Mouse (Mus musculus) MEL (cell line): Measurements from ENCODE around the gene Sap30l. TPM values are rescaled to one million over a fixed set of nuclear protein-coding genes. Genes with fewer than 3 reads are reported as not detected.
A peak's percentile ranks its signal among the peaks of the same experiment; 100 is the strongest.
"Not testable (repeated sequence)": the region's sequence is repeated elsewhere in the genome, so short reads cannot be mapped to it uniquely, and the experiment has no call there.

Experiments
- DNase-seq: peaks from one replicate; pipeline ENCODE4 v3.0.0; 2011; ENCODE audit warnings: low read depth, low spot score
- H3K27ac ChIP-seq: 2 replicates; pipeline ENCODE4 v1.5.1; 2012; ENCODE audit warnings: low read depth, mild to moderate bottlenecking, control low read depth, low read length, moderate library complexity; ENCODE audit not compliant: control insufficient read depth
- H3K27me3 ChIP-seq, 2 experiments: fragments of 150-350 bp in 1 of 2; sonication (generic) in 1 of 2; 2 replicates each; pipeline ENCODE4 v1.6.1; 2012; ENCODE audit warnings: low read length in 2 of 2, mild to moderate bottlenecking in 2 of 2, improper control_type of control experiment in 1 of 2, moderate library complexity in 1 of 2; ENCODE audit not compliant: insufficient read depth in 2 of 2, control insufficient read depth in 1 of 2
- H3K36me3 ChIP-seq, 2 experiments: 2 replicates each; pipeline ENCODE4 v1.6.1; 2012 to 2014; ENCODE audit warnings: low read length in 2 of 2, improper control_type of control experiment in 1 of 2, inconsistent platforms in 1 of 2, mild to moderate bottlenecking in 1 of 2; ENCODE audit not compliant: insufficient read depth in 2 of 2, control insufficient read depth in 1 of 2
- H3K4me1 ChIP-seq, 2 experiments: fragments of 150-350 bp in 1 of 2; sonication (generic) in 1 of 2; 2 replicates each; pipeline ENCODE4 v1.6.1; 2012; ENCODE audit warnings: low read length in 2 of 2, improper control_type of control experiment in 1 of 2, mild to moderate bottlenecking in 1 of 2; ENCODE audit not compliant: insufficient read depth in 2 of 2, control insufficient read depth in 1 of 2
- H3K4me3 ChIP-seq, 2 experiments: fragments of 150-350 bp in 1 of 2; sonication (generic) in 1 of 2; 2 replicates each; pipeline ENCODE4 v1.5.1; 2012; ENCODE audit warnings: low read depth in 2 of 2, low read length in 2 of 2, mild to moderate bottlenecking in 2 of 2, moderate library complexity in 2 of 2, control low read depth in 1 of 2, improper control_type of control experiment in 1 of 2; ENCODE audit not compliant: control insufficient read depth in 1 of 2, insufficient read depth in 1 of 2
- H3K79me2 ChIP-seq: 2 replicates; pipeline ENCODE4 v1.6.1; 2012; ENCODE audit warnings: mild to moderate bottlenecking, low read length, moderate library complexity; ENCODE audit not compliant: control insufficient read depth, poor library complexity, insufficient read depth
- H3K9ac ChIP-seq: 2 replicates; pipeline ENCODE4 v1.6.1; 2012; ENCODE audit warnings: low read depth, mild to moderate bottlenecking, control low read depth, low read length, moderate library complexity; ENCODE audit not compliant: control insufficient read depth, poor library complexity, severe bottlenecking
- H3K9me3 ChIP-seq: fragments of 150-350 bp; sonication (generic); replicated peaks from 2 replicates; pipeline ENCODE4 v1.6.1; 2012; ENCODE audit warnings: mild to moderate bottlenecking, low read length, improper control_type of control experiment, moderate library complexity; ENCODE audit not compliant: insufficient read depth
- BHLHE40 ChIP-seq: IDR thresholded peaks from 2 replicates; pipeline ENCODE4 v1.6.1; 2012; ENCODE audit warnings: low read depth, mild to moderate bottlenecking, inconsistent platforms, low read length, improper control_type of control experiment, borderline replicate concordance
- EP300 ChIP-seq, 2 experiments: IDR thresholded peaks; 2 replicates each; pipeline ENCODE4 v1.6.1; 2011; ENCODE audit warnings: improper control_type of control experiment in 2 of 2, low read length in 2 of 2, low read depth in 1 of 2, mild to moderate bottlenecking in 1 of 2
- ETS1 ChIP-seq: IDR thresholded peaks from 2 replicates; pipeline ENCODE4 v1.6.1; 2012; ENCODE audit warnings: low read depth, mild to moderate bottlenecking, inconsistent platforms, low read length, improper control_type of control experiment, moderate library complexity
- HCFC1 ChIP-seq: IDR thresholded peaks from 2 replicates; pipeline ENCODE4 v1.6.1; 2012; ENCODE audit warnings: low read depth, mild to moderate bottlenecking, inconsistent platforms, low read length, improper control_type of control experiment, moderate library complexity
- JUND ChIP-seq: IDR thresholded peaks from 2 replicates; pipeline ENCODE4 v1.6.1; 2011; ENCODE audit warnings: low read depth, mild to moderate bottlenecking, improper control_type of control experiment, low read length
- MAFK ChIP-seq: IDR thresholded peaks from 2 replicates; pipeline ENCODE4 v1.6.1; 2011; ENCODE audit warnings: low read depth, mild to moderate bottlenecking, low read length, improper control_type of control experiment, borderline replicate concordance
- MAX ChIP-seq: IDR thresholded peaks from 2 replicates; pipeline ENCODE4 v1.6.1; 2011; ENCODE audit warnings: low read length, improper control_type of control experiment
- MXI1 ChIP-seq: IDR thresholded peaks from 2 replicates; pipeline ENCODE4 v1.6.1; 2011; ENCODE audit warnings: mild to moderate bottlenecking, low read depth, low read length, improper control_type of control experiment
- POLR2AphosphoS2 ChIP-seq: IDR thresholded peaks from 2 replicates; pipeline ENCODE4 v1.6.1; 2011; ENCODE audit warnings: low read length, improper control_type of control experiment
- POLR2AphosphoS5 ChIP-seq: IDR thresholded peaks from 2 replicates; pipeline ENCODE4 v1.6.1; 2012; ENCODE audit warnings: low read depth, borderline replicate concordance, mild to moderate bottlenecking, inconsistent platforms, low read length, moderate library complexity, mixed read lengths
- SIN3A ChIP-seq: IDR thresholded peaks from 2 replicates; pipeline ENCODE4 v1.6.1; 2012; ENCODE audit warnings: low read length, improper control_type of control experiment, inconsistent platforms
- TBP ChIP-seq: IDR thresholded peaks from 2 replicates; pipeline ENCODE4 v1.8.0; 2011; ENCODE audit warnings: low read depth, low read length, improper control_type of control experiment
- USF1 ChIP-seq: IDR thresholded peaks from 2 replicates; pipeline ENCODE4 v1.6.1; 2014; ENCODE audit warnings: low read depth, mild to moderate bottlenecking, inconsistent platforms, low read length, improper control_type of control experiment, moderate library complexity
- ZC3H11A ChIP-seq: IDR thresholded peaks from 2 replicates; pipeline ENCODE4 v1.6.1; 2012; ENCODE audit warnings: low read depth, mild to moderate bottlenecking, inconsistent platforms, low read length, improper control_type of control experiment
- ZKSCAN1 ChIP-seq: IDR thresholded peaks from 2 replicates; pipeline ENCODE4 v1.6.1; 2012; ENCODE audit warnings: low read depth, mild to moderate bottlenecking, inconsistent platforms, low read length, improper control_type of control experiment, moderate library complexity
- ZNF384 ChIP-seq: IDR thresholded peaks from 2 replicates; pipeline ENCODE4 v1.6.1; 2012; ENCODE audit warnings: low read depth, mild to moderate bottlenecking, inconsistent platforms, low read length, improper control_type of control experiment
- polyA plus RNA-seq, 2 experiments: library from polyadenylated mRNA; stranded (reverse) in 1 of 2; unstranded in 1 of 2; fragments of >175 nt in 1 of 2; fragments of >200 nt in 1 of 2; gene quantifications; 2 replicates each; pipeline versions ENCODE4 v1.2.1 to v1.2.4; 2012; ENCODE audit warnings: low replicate concordance in 2 of 2, low read depth in 1 of 2; ENCODE audit not compliant: insufficient read length in 2 of 2, insufficient read depth in 1 of 2, missing spikeins in 1 of 2
- total RNA-seq: library from RNA; depleted of rRNA; stranded (reverse); fragments of 300-350 nt; gene quantifications from 2 replicates; pipeline ENCODE4 v1.2.3, GENCODE M21; 2012

Sap30l gene
- total and polyA plus RNA-seq, 3 experiments: 40.2 to 52.5 TPM; not detected in 1

- no peak overlapping the region for H3K4me3 ChIP-seq
- DNase-seq: no peak
- H3K36me3 ChIP-seq: no peaks in the 10 kb centered on the region
- no peaks in the 10 kb centered on the region for H3K9me3 ChIP-seq
- H3K4me1 ChIP-seq: no peaks in the 10 kb centered on the region
- H3K27me3 ChIP-seq: peaks cover 15 to 36% of the 10 kb centered on the region in 2 experiments
- TF ChIP-seq POLR2AphosphoS2 (no peak), MAFK (no peak), ZC3H11A (no peak), ZNF384 (no peak), ZKSCAN1 (no peak), BHLHE40 (no peak), USF1 (no peak), POLR2AphosphoS5 (no peak), ETS1 (no peak)
- TF ChIP-seq, all 39 proteins: peak for 0
- Histone ChIP-seq H3K27ac (no peak overlapping the region), H3K9ac (no peak overlapping the region), H3K79me2 (no peaks in the 10 kb centered on the region)
These were observed 40.0 kb downstream of the Sap30l start for GRCm38 (mm10) chr11:57841391-57841790.

- Histone ChIP-seq H3K4me3 (peak overlapping the region; percentile 5 to 53), H3K27ac (peak overlapping the region; percentile 49), H3K9ac (peak overlapping the region; percentile 30)
- TF ChIP-seq HCFC1: 0 out of 2 replicates have a peak, but pooled peaks have one; percentile 33
- peak; percentile 99 for TF ChIP-seq JUND
- peak; percentile 31; the same call in 1 of the 2 replicates for TF ChIP-seq MXI1
- 0 out of 2 replicates have a peak, but pooled peaks have one; percentile 3 for TF ChIP-seq ZNF384
- TF ChIP-seq EP300 (IDR thresholded peaks at IDR 0.05; ENCODE audit: low read depth in 1 of 2, low read length in 2 of 2): peak in 1 of 2 experiments; percentile 69; a peak in 3 of 4 replicates
- peak; percentile 94 for TF ChIP-seq TBP
- TF ChIP-seq MAX: 0 out of 2 replicates have a peak, but pooled peaks have one; percentile 19
- TF ChIP-seq SIN3A: peak; percentile 44; the same call in 1 of the 2 replicates
- not testable (repeated sequence) for H3K79me2 ChIP-seq, H3K36me3 ChIP-seq, H3K4me1 ChIP-seq, H3K27me3 ChIP-seq, H3K9me3 ChIP-seq
- peak; percentile 78 for DNase-seq
These were observed 45.3 kb downstream of the Sap30l start for GRCm38 (mm10) chr11:57846421-57847363.
